Mouse (Mus musculus): Measurements from ENCODE around the gene Arl1. TPM values are rescaled to one million over a fixed set of nuclear protein-coding genes. Genes with fewer than 3 reads are reported as not detected.
"Not testable (repeated sequence)": the region's sequence is repeated elsewhere in the genome, so short reads cannot be mapped to it uniquely, and the experiment has no call there.

The Arl1 gene
- total RNA-seq (2021): 10 to 100 TPM; 92.5 to 99.5 TPM

DNA sequence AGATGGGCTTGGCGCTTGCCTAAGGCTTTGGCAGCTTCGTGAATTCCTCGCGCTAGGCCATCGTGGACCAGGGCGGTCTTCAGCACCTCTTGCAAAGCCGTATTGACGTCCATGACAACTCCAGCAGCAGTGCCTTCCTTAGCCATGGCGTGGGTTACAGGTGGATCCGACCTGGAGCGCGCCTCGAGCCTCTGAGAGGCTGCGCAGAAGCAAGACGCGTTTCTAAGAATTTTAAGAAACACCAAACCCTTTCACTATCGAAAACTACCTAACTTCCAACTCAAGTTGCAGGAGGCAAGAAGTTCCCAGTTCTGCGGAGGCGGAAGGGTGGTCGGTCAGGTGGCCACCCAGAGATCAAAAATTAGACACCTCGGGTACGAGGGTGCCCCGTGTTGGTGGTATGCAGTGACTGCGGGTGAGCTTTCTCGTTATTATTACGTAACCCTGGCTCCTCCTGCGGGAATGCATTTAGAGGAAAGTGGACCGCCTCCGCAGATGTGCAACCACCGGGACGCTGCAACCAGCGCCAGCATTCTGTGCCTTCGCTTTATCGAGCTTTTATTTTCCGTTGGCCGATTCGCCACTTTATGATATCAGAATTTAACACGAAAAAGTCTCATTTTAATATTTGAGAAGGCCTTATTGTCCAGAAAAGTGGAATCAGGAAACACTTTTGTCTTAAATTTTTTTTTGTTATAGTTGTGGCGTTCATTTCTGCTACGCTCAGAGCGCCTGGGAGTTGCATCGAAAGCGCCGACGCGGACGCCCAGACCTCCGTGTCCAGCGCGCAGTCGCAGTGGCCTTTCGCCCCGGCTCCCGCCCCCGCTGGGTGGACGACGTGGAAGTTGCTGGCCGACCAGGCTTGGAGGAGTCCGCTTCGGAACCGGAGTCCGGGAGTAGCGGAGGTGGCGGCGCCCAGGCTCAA lies at the start of gene Arl1:
Gene Arl1, plus strand, starts transcription at position 288 of the 925 bp plus-strand sequence.
- DNase-seq: peak; percentile 96

DNA sequence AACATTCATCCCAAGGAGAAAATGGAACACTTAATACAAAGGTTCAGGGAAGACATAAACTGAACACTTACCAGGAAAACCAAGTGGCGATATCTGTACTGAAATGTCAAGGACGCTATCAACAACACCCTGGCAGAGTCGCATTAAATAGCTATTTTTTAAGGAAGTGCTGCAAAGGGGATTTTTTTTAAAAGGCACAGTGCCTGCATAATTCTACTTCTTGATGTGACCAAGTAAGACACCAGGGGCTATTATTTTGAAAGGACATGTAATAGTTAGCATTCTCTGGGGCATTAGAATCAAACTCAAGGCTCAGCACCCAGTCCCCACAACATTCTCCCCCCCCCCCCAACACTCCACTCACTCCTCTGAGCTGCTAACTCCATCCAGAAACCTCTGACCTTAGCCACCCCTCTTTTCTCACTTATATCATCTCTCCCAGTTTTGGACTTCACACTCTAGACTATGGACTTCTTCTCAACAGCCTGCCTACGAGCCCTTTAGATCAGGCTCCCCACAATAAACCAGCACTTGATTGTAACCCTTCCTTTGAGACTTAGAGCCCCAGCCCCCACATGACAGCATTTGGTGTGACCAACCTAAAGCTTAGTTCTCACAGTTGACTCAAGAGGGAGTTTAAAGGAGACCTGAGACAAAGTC lies 47.6 kb upstream of the Arl1 start:
- DNase-seq: no peak

DNA sequence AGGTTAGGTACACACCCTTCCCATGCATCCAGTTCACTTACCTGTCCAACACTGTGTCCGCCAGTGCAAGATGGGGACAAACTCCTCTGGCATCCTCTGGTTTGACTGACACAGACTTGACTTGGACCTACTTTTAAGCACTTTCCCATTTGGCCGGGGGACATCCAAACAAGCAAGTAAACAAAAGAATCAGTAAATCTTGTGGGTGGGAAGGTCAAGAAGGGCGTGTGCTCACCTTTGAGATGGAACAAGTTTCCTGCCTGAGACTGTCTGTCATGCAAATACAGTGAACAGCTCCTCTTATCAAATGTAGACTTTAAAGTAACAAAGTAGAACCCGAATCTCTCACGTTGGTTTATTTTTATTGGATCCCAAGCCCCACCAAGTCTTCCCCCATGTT lies 45.7 kb upstream of the Arl1 start, which contains the start of gene Spic:
Gene Spic, minus strand, starts transcription at position 91 of the 400 bp plus-strand sequence.
- no peak for DNase-seq

DNA sequence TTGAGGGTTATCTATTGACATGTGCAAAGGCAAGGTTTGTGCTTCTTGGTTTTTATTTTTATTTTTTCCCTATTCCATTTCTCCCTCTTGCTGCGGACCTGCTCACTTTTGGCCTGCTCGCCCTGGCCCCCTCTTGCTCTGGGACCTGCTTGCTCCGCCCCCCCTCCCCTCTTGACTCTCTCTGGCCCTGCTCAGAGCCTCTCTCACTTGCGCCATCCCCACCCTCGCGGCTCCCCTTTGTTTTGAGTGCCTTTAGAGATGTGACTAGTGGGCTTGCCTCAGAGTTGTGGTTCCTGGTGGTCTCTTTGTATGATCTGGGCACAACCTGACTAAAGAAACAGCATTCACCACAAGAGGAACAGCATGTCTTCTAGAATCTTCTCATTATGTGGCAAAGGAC lies 29.7 kb upstream of the Arl1 start:
- DNase-seq: no peak

DNA sequence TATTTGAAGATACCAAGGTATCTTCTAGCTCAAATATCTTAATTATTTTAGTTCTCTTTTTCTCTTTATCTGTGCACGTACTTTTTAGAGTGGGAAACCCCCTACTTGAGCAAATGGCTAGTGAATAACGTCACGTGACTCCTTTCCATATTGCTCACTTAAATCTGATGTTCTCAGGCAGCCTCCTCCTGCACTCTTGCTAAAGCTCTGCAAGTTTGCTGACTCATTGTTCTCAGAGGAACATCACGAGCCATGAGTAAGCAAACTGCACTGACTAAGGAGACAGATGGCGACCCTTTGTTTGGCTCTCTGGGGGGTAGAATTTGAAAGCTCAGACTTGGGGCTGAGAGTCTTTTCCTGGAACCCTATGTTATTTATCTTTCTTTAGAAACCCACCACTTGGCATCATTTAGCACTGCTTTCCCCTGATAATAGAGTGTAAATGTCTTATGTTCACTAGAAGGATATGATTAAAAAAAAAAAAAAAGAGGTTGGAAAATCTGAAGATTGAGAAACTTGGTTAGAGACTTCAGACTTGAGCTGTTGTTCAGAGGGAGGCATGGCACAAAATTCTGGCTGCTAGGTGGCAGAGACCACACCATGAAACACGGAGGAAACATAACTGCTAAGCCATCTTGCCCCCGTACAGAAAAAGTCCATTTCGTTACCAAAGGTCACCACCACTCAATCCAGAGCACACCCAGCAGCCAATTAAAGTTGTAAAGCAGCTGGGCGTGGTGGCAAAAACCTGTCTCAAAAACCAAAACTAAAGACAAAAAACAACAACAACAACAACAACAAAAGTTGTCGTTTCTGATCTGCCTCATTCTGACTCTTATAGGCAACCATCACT lies 21.8 kb upstream of the Arl1 start:
- no peak for DNase-seq

DNA sequence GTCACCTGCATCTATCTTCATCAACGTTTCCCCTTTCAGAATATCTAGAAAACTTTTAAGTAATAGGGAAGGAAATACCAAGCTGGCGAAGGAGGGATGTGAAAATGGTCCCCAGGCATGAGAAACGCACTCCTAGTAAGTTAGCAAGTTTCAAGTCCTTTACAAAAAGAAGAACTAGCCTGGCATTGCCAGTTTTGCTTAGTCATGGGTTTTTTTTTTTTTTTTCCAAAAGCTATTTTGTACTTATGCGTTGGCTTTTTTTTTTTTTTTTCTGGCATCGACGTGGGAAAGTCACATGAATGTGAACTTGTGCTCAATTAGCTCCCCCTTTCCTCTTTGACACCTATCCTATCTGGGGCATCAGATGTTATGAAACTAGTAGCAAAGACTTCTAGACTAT lies 18.3 kb upstream of the Arl1 start:
- DNase-seq: no peak

DNA sequence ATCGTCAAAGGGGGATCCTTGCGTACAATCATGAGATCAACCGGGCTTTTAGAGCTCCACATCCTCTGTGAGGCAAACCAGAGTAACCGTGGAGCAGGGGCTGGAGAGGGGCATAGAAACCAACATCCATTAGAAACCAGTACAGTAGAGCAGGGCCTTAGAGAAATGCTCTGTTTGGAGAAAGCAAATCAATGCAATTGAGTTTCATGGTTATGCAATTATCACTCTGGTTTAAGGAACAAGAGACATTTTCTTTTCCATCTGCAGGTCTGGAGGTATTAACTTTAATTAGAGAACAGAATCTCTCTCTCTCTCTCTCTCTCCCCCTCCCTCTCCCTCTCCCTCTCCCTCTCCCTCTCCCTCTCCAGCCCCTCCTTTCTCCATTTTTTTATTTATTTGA lies 15.9 kb upstream of the Arl1 start:
- DNase-seq: no peak

DNA sequence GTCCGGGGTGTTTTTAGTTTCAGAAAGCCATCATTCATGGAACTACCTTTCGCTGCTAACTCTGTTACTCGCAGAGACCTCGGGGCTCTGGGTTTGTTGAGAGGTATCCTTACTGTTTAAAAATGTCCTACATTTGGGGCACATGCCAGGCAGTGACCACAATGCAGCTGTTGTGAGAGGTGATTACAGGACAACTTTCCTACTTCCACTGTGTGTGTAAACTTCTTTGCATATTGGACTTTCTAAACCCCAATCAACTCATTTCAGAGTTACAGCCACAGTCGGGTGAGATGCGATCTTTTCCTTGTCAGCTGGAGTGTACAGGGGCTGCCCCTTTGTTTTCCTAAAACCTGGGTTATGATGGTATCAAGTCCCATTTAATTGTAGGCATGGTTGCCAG lies 15.0 kb upstream of the Arl1 start:
- DNase-seq: no peak

DNA sequence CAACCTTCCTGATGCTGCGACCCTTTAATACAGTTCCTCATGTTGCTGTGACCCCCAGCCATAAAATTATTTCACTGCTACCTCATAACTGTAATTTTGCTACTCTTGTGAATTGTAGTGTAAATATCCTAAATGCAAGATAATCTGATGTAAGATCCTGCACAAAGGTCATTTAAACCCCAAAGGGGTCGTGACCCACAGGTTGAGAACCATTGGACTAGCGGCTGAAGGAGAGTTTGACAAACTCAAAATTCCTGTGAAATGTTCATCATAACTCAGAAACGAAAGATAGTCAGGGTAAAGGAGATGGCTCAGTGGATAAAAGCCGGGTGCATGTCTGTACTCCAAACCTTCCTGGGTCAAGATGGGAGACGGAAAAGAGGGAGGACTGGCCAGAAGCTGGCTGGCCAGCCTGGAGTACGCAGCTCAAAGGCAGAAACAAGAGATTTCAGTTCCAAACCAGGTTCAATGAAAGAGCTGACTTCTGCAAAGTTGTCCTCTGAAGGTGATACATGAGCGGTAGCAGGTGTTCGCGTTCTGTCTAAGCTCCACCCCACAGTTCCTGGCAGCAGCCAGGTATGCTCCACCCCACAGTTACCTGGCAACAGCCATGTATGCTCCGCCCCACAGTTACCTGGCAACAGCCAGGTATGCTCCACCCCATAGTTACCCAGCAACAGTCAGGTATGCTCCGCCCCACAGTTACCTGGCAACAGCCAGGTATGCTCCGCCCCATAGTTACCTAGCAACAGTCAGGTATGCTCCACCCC lies 13.5 kb upstream of the Arl1 start:
- DNase-seq: no peak

DNA sequence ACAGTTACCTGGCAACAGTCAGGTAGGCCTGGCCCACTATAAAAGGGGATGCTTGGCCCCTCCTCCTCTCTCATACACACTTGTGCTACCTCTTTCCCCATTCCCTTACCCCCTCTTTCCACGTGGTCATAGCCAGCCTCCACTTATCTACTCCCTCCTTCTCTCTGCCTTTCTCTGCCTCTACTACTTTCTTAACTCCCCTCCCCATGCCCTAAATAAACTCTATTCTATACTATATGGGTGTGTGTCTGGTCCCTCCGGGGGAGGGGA lies 13.0 kb upstream of the Arl1 start:
- no peak for DNase-seq

DNA sequence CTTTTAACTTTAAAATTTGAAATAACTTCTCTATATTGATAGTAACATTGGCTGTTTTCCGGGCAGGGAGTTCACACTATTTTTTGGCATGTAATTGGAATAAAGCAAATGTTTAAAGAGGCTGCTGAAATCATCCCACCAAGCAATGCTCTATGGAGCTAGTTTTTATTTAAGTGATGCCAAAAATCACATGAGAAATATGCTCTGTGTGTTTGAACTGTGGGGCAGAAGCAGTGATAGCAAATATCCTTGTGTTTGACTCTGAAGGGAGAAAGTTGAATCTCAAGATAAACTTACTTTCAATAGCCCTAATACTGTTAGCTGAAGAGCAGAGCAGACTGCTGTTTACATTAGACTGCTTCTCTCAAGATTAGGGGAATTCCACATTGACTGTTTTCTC lies 11.0 kb upstream of the Arl1 start:
- DNase-seq: no peak

DNA sequence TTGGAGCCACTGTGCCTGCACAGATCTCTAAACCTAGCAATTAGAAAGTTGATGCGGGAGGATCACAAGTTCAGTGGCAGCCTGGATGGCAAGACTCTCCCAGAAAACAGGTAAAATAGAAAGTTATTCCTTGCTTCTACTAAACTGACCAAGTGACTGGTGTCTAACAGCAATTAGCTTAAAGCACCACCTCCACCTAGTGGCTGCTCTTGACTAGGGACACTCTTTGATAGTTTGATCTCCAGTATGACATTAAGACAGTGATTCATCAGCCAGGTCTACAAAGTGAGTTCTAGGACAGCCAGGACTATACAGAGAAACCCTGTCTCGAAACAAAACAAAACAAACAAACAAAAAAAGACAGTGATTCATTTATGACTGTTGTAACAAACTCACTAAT lies 5.3 kb upstream of the Arl1 start:
- peak; percentile 21 for DNase-seq

DNA sequence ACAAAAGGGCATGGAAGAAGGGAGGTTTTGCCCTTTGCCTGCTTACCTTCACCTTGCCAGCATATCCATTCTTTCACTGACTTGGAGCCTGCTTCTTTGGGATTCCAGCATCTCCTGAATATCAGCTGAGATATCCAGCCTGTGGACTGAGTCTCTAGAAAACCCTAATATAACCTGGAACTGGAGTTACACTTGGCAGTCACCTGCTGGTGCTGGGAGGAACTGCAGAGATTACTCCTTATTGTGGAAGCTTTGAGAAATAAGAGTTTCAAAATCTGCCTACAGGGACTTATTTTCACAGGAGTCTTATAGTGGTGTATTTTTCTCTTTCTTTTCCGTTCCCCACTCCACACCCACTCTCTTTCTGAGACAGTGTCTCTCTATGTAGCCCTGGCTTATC lies 3.5 kb upstream of the Arl1 start:
- DNase-seq: peak; percentile 52

DNA sequence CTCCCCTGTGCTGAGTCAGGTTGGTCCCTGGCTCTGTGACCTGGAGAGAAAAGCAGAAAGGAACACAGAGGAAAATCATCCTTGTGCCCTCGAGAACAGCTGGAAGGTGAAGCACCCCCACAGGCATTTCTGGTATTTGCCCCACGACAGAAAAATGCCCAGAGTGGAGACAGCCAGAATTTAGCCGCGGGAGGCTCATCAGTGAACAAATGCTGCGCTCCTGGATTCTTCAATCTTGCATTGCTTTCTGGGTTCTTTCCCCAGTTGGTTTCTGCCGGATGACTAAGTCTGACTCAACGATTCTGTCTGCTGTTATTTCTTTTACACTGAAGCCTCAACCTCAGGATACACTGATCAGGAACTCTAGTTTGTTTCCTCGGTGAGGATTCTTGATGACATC lies 2.5 kb upstream of the Arl1 start:
- no peak for DNase-seq

DNA sequence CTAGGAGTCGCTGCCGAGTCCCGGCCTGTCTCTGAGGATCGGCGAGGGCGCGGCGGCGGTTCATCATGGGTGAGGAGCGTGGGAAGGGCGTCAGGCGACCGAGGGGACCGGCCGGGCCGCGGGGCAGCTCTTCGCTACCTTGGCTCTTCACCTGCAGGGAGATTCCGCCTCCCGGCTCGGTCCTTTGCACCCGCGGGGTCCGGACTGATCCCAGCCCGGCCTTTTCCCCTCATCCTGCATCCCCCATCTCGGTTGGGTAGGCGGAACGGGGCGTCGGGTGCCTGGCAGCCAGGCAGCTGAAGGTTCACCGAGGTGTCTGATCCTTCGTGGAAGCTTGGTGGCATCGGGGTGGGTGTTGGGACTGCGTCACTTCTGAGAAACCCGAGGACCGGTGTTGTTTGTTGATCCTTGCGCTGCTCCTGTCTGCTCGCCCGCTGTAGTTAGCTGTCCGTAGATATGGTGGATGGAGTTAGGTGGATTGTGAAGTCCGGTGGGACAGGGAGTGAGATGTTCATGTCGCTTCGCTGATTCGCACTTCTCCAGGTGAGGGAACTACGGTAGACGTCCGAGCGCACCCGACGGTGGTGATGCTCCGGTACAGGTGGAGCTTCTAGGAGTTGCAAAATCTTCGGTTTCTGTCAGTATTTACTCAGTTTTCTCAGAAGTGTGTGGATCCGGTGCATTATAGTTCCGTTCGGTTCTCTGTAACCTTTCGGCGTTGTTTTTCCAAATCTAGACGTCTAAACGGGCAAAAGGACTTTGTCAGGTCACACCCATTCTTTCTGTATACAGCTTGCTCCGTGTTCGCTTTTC lies 1.0 kb downstream of the Arl1 start:
- DNase-seq: no peak

DNA sequence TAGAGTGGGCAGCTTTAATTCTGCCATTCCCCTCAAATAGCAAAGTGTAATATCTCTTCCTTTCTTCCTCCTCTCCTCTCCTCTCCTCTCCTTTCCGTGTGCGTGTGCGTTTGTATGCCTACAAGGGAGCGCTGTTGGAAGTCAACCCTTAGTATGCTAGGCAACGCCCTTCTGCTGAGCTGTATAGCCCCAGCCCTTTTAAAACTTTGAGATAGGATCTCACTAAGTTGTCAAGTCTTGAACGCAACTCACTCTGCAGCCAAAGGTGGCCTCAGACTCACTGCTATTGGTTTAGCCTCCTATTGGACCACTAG lies 1.6 kb downstream of the Arl1 start:
- no peak for DNase-seq

DNA sequence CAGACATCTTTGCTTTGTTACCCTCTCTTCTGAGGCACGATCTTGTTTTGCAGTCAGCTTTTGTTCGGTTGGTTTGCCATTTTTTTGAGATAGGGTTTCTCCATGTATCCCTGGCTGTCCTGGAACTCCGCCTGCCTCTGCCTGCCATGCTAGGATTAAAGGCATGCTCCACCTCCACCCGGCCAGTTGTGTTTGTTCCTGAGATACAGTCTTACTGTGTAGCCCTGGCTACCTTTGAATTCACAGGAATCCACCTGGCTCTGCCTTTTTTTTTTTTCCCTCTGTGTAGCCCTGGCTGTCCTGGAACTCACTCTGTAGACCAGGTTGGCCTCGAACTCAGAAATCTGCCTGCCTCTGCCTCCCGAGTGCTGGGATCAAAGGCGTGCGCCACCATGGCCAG lies 8.4 kb downstream of the Arl1 start:
- not testable (repeated sequence) for DNase-seq

DNA sequence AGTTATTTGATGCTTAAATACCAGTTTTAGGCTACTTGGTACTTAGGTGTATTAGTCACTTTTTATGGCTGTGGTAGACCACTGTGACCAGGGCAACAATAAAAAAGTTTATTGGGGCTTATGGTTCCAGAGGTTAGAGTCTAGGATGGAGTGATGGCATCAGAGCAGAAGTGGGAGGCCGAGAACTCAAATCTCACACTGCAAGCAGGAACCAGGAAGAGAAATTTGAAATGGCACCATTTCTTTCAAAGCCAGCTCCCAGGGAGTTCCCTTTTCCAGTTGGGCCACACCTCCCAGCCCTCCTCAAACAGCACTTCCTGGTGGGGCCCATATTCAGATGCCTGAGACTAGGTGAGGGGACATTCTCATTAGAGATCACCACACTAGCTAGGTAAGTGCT lies 9.2 kb downstream of the Arl1 start:
- DNase-seq: no peak

DNA sequence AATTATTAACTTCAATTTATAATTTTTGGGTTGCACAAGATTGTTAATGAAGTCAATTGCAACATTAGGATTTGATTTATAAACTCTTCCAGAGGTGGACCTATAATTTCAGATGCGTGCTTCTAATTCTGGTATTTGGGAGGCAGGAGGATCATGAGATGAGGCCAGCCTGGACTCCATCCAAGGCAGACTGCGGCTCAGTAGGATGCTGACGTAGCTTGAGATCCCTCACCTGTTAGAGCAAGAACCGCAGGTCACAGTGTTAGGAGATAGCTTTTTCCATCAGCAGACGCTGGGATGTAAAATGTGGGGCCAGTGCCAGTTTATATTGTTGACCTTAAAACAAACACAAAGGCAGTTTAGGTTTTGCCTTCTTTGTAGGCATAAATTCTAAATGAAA lies 10.1 kb downstream of the Arl1 start:
- DNase-seq: no peak

DNA sequence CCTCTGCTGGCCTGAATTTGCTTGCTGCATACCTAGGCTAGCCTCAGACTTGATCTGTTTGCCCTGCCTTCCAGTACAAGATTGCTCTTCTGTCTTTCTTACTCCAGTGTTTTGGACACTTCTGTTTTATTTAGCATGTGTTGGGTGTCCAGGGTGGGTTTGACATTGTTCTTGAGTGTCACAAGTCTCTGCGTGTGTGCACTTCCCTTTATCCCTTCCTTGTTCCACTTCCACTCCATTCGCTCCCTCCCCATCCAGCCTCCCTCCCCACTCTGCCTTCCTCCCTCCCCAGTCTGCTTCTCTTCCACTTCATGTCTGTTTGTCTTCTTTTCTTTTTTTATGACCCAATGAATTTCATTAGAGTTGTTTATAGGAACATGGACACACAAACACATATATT lies 10.8 kb downstream of the Arl1 start:
- no peak for DNase-seq

DNA sequence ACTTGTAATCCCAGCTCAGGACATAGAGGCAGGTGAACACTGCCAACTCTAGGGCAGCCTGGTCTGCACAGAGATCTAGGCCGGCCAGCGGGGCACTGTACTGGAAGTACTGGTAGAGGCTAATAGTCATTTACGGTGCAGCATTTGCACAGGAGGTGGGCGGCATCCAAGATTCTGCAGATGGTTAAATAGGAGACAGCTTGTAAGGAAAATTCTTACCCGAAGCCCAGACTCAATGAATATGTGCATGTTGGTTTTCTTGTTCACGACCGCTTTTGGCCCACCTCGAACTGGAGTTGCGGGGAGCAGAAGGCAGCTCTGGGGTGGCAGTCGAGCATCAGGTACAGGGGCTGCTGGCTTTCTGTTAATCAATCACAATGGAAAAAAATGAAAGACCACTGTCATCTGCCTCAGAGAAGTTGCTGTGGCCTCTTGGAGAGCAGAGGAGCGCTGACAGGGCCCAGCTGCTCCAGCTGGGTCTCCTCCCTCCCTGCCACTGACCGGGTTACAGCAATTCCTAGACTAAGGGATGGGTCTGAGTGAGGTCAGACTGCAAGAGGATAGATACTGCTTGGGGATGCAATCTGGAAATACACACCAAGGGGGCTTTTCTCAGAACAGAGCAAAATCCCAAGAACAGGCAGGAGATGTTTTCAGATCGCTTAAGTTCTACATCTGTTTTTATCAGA lies 31.0 kb downstream of the Arl1 start:
- no peak for DNase-seq

Measured in heart, postnatal 4 days (tissue).